Mouse (Mus musculus) kidney, embryonic 16.5 days (tissue): Measurements from ENCODE around the gene Papss2. TPM values are rescaled to one million over a fixed set of nuclear protein-coding genes. Genes with fewer than 3 reads are reported as not detected.

Experiments used
- ATAC-seq: fragments of 200-750 bp; cut with Nextera tagmentation; 2 replicates; pipeline ENCODE4 v1.8.0; 2017; ENCODE audit warnings: moderate TSS enrichment; ENCODE audit not compliant: low FRiP score, low TSS enrichment
- H3K27ac ChIP-seq: fragments of 300-500 bp; sonication (generic); 2 replicates; pipeline ENCODE4 v1.5.1; 2014; ENCODE audit warnings: low read length
- H3K27me3 ChIP-seq: fragments of 300-500 bp; sonication (generic); 2 replicates; pipeline ENCODE4 v1.6.1; 2014; ENCODE audit warnings: low read length, control low read depth, mixed read lengths; ENCODE audit not compliant: insufficient read depth
- H3K36me3 ChIP-seq: fragments of 300-500 bp; sonication (generic); 2 replicates; pipeline ENCODE4 v1.6.1; 2014; ENCODE audit warnings: low read length, control low read depth, mixed read lengths; ENCODE audit not compliant: insufficient read depth
- H3K4me1 ChIP-seq: fragments of 300-500 bp; sonication (generic); 2 replicates; pipeline ENCODE4 v1.6.1; 2014; ENCODE audit warnings: low read length, control low read depth, mixed read lengths; ENCODE audit not compliant: insufficient read depth
- H3K4me2 ChIP-seq: fragments of 300-500 bp; sonication (generic); replicated peaks from 2 replicates; pipeline ENCODE4 v1.6.1; 2014; ENCODE audit warnings: low read depth, low read length
- H3K4me3 ChIP-seq: fragments of 300-500 bp; sonication (generic); 2 replicates; pipeline ENCODE4 v1.5.1; 2014; ENCODE audit warnings: mild to moderate bottlenecking, low read length
- H3K9ac ChIP-seq: fragments of 300-500 bp; sonication (generic); replicated peaks from 2 replicates; pipeline ENCODE4 v1.6.1; 2014; ENCODE audit warnings: low read length
- H3K9me3 ChIP-seq: fragments of 300-500 bp; sonication (generic); 2 replicates; pipeline ENCODE4 v1.6.1; 2016; ENCODE audit warnings: low read length, control low read depth
- WGBS: fragments of 180-500 bp; shearing (Covaris S2); extraction: QIAGEN DNeasy Blood & Tissue Kit; methylation state at CpG from one replicate; pipeline ENCODE4 v1.1.7; 2014; 5-methylcytosine and 5-hydroxymethylcytosine counted together
- polyA plus RNA-seq: library from polyadenylated mRNA; unstranded; fragments of >200 nt; fragmentation: Nextera tagmentation; extraction: Ambion mirVana; gene quantifications from 2 replicates; pipeline ENCODE4 v1.2.1, GENCODE M21; 2015

Gene Papss2
- polyA plus RNA-seq, 1 experiment from 2014 or later, result 17.0 TPM

- Histone ChIP-seq H3K27me3 (no peaks in the 10 kb centered on the region), H3K4me1 (no peaks in the 10 kb centered on the region), H3K27ac (no peak overlapping the region), H3K9ac (no peak overlapping the region), H3K4me3 (no peak overlapping the region), H3K36me3 (no peaks in the 10 kb centered on the region), H3K9me3 (no peaks in the 10 kb centered on the region), H3K4me2 (no peak overlapping the region)
- 89% methylated on average over 3 of the region's 3 CpGs for WGBS
- no peak for ATAC-seq
Observed at GRCm38 (mm10) chr19:32568470-32568869, 27.1 kb upstream of the Papss2 start.

- Histone ChIP-seq H3K27me3 (no peaks in the 10 kb centered on the region), H3K4me2 (no peak overlapping the region), H3K9ac (no peak overlapping the region), H3K4me1 (no peaks in the 10 kb centered on the region), H3K4me3 (no peak overlapping the region), H3K9me3 (no peaks in the 10 kb centered on the region), H3K27ac (no peak overlapping the region), H3K36me3 (no peaks in the 10 kb centered on the region)
- no peak for ATAC-seq
- 79% methylated on average over 3 of the region's 3 CpGs for WGBS
Observed at GRCm38 (mm10) chr19:32568961-32569653, 26.5 kb upstream of the Papss2 start.

- H3K4me2 ChIP-seq, result no peak overlapping the region
- no peak overlapping the region for H3K27ac ChIP-seq
- no peak for ATAC-seq
- H3K36me3 ChIP-seq, result no peaks in the 10 kb centered on the region
- no peaks in the 10 kb centered on the region for H3K27me3 ChIP-seq
- WGBS, result 79% methylated on average over 5 of the region's 5 CpGs
- H3K4me1 ChIP-seq, result no peaks in the 10 kb centered on the region
- no peaks in the 10 kb centered on the region for H3K9me3 ChIP-seq
- no peak overlapping the region for H3K4me3 ChIP-seq
- H3K9ac ChIP-seq, result no peak overlapping the region
Observed at GRCm38 (mm10) chr19:32569725-32570124, 25.9 kb upstream of the Papss2 start.

GRCm38 (mm10) chr19:32572191-32572590, 23.4 kb upstream of the Papss2 start:
- H3K9me3 ChIP-seq, result no peaks in the 10 kb centered on the region
- H3K36me3 ChIP-seq, result no peaks in the 10 kb centered on the region
- no peaks in the 10 kb centered on the region for H3K27me3 ChIP-seq
- no peak overlapping the region for H3K27ac ChIP-seq
- H3K4me2 ChIP-seq, result no peak overlapping the region
- H3K4me1 ChIP-seq, result no peaks in the 10 kb centered on the region
- no peak overlapping the region for H3K4me3 ChIP-seq
- ATAC-seq, result no peak
- no peak overlapping the region for H3K9ac ChIP-seq
- WGBS, result 70% methylated on average over 2 of the region's 2 CpGs

- H3K4me3 ChIP-seq, result no peak overlapping the region
- no peak for ATAC-seq
- WGBS, result 82% methylated on average over 6 of the region's 6 CpGs
- H3K27me3 ChIP-seq, result no peaks in the 10 kb centered on the region
- no peak overlapping the region for H3K4me2 ChIP-seq
- no peaks in the 10 kb centered on the region for H3K9me3 ChIP-seq
- no peak overlapping the region for H3K27ac ChIP-seq
- no peak overlapping the region for H3K9ac ChIP-seq
- no peaks in the 10 kb centered on the region for H3K36me3 ChIP-seq
- no peaks in the 10 kb centered on the region for H3K4me1 ChIP-seq
Observed at GRCm38 (mm10) chr19:32573259-32573658, 22.3 kb upstream of the Papss2 start.

GRCm38 (mm10) chr19:32574846-32575245, 20.7 kb upstream of the Papss2 start:
- Histone ChIP-seq H3K27ac (no peak overlapping the region), H3K9ac (no peak overlapping the region), H3K27me3 (no peaks in the 10 kb centered on the region), H3K36me3 (no peaks in the 10 kb centered on the region), H3K9me3 (no peaks in the 10 kb centered on the region), H3K4me1 (no peaks in the 10 kb centered on the region), H3K4me2 (no peak overlapping the region), H3K4me3 (no peak overlapping the region)
- WGBS, result 86% methylated on average over 3 of the region's 3 CpGs
- no peak for ATAC-seq

GRCm38 (mm10) chr19:32577749-32578148, 17.8 kb upstream of the Papss2 start:
- H3K9ac ChIP-seq, result no peak overlapping the region
- no peaks in the 10 kb centered on the region for H3K9me3 ChIP-seq
- no peaks in the 10 kb centered on the region for H3K4me1 ChIP-seq
- H3K4me3 ChIP-seq, result no peak overlapping the region
- no peaks in the 10 kb centered on the region for H3K36me3 ChIP-seq
- no peaks in the 10 kb centered on the region for H3K27me3 ChIP-seq
- no peak overlapping the region for H3K4me2 ChIP-seq
- WGBS, result 38% methylated on average over 1 of the region's 1 CpGs
- no peak for ATAC-seq
- no peak overlapping the region for H3K27ac ChIP-seq

- 89% methylated on average over 4 of the region's 4 CpGs for WGBS
- ATAC-seq, result no peak
- Histone ChIP-seq H3K4me3 (no peak overlapping the region), H3K4me1 (peaks cover 6% of the 10 kb centered on the region; the same call in 1 of the 2 replicates), H3K9ac (no peak overlapping the region), H3K27ac (no peak overlapping the region), H3K9me3 (peaks cover 7% of the 10 kb centered on the region; the same call in 1 of the 2 replicates), H3K36me3 (no peaks in the 10 kb centered on the region), H3K27me3 (no peaks in the 10 kb centered on the region), H3K4me2 (no peak overlapping the region)
Observed at GRCm38 (mm10) chr19:32583091-32583766, 12.4 kb upstream of the Papss2 start.

GRCm38 (mm10) chr19:32587727-32588126, 7.9 kb upstream of the Papss2 start:
- Histone ChIP-seq H3K4me3 (no peak overlapping the region), H3K27ac (no peak overlapping the region), H3K36me3 (no peaks in the 10 kb centered on the region), H3K4me2 (no peak overlapping the region), H3K27me3 (no peaks in the 10 kb centered on the region), H3K4me1 (peaks cover 6% of the 10 kb centered on the region; the same call in 1 of the 2 replicates), H3K9me3 (peaks cover 7% of the 10 kb centered on the region; the same call in 1 of the 2 replicates), H3K9ac (no peak overlapping the region)
- 39% methylated on average over 6 of the region's 6 CpGs for WGBS
- no peak for ATAC-seq

GRCm38 (mm10) chr19:32592749-32593148, 2.8 kb upstream of the Papss2 start:
- Histone ChIP-seq H3K4me1 (peaks cover 5% of the 10 kb centered on the region; the same call in 1 of the 2 replicates), H3K36me3 (no peaks in the 10 kb centered on the region), H3K4me3 (no peak overlapping the region), H3K9me3 (no peaks in the 10 kb centered on the region), H3K4me2 (no peak overlapping the region), H3K27ac (no peak overlapping the region), H3K9ac (no peak overlapping the region), H3K27me3 (no peaks in the 10 kb centered on the region)
- ATAC-seq, result no peak
- WGBS, result 85% methylated on average over 7 of the region's 7 CpGs
